Mouse (Mus musculus) bone marrow, adult 2 months (tissue): Measurements from ENCODE around the gene Sun2. TPM values are rescaled to one million over a fixed set of nuclear protein-coding genes. Genes with fewer than 3 reads are reported as not detected.

ENCODE experiments used
- H3K27ac ChIP-seq: fragments of 200-500 bp; 2 replicates; pipeline ENCODE4 v1.5.1; 2012; ENCODE audit warnings: low read depth, mild to moderate bottlenecking, control low read depth, inconsistent platforms, low read length; ENCODE audit not compliant: control insufficient read depth, poor library complexity, insufficient read depth
- H3K4me1 ChIP-seq: fragments of 200-500 bp; 2 replicates; pipeline ENCODE4 v1.6.1; 2011; ENCODE audit warnings: low read length; ENCODE audit not compliant: control insufficient read depth, insufficient read depth
- H3K4me3 ChIP-seq: fragments of 200-500 bp; replicated peaks from 2 replicates; pipeline ENCODE3; 2011; ENCODE audit warnings: mild to moderate bottlenecking, low read depth, low read length, control low read depth; ENCODE audit not compliant: control insufficient read depth
- CTCF ChIP-seq: fragments of 200-500 bp; IDR thresholded peaks from 2 replicates; pipeline ENCODE4 v1.5.1; 2011; ENCODE audit warnings: low read length, control low read depth; ENCODE audit not compliant: control insufficient read depth, insufficient read depth
- POLR2A ChIP-seq: fragments of 200-500 bp; IDR thresholded peaks from 2 replicates; pipeline ENCODE4 v1.6.1; 2011; ENCODE audit warnings: low read depth, mild to moderate bottlenecking, control low read depth, low read length, borderline replicate concordance; ENCODE audit not compliant: control insufficient read depth
- WGBS: fragments of 180-500 bp; shearing (Covaris S2); methylation state at CpG from one replicate; pipeline ENCODE4 v1.1.7; 2018; 5-methylcytosine and 5-hydroxymethylcytosine counted together
- polyA plus RNA-seq: library from polyadenylated mRNA; stranded (reverse); fragments of >200 nt; gene quantifications from 2 replicates; pipeline ENCODE4 v1.2.4, GENCODE M21; 2011; ENCODE audit warnings: low replicate concordance; ENCODE audit not compliant: missing spikeins, insufficient read depth, insufficient read length

Gene Sun2
- polyA plus RNA-seq, 1 experiment: 147 TPM

- WGBS: under 1% methylated on average over 23 of the region's 23 CpGs
- Histone ChIP-seq H3K4me1 (peaks cover 7% of the 10 kb centered on the region; the same call in 1 of the 2 replicates), H3K4me3 (peak overlapping the region; percentile 81), H3K27ac (peak overlapping the region; percentile 97)
- no peak for TF ChIP-seq POLR2A
- no peak for TF ChIP-seq CTCF
These were observed 329 bp upstream of the Sun2 start for GRCm38 (mm10) chr15:79742706-79743023.

DNA sequence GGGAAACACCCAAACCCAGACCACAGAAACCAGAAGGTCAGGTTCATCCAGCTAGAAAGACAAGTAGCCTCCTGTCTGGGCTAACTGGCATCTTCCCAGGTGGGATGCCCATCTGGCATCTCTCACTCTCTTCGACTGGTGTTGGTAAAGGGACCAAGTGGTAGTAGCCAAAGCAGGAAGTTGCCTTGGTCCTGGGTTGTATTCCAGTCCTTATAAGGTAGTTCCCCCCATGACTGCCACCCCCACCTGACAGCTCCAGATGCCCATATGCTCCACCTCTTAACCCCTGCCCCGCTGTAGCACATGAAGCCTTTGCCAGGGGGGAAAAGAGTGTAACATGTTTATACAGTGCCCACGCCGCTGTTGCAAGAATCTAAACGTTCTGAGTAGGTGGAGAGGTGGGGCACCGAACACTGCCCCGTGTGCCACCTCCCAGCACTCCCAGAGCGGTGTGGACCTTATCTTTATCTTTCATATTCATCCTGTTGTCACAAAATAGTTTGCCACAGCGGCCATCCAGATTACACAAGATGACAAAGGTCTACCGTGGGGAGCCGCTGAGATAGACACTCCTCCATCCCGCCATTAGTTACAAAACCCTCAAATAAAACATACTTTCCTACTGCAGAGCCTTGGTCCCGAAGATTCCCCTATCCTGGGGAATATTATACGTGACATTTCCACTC is 1.0 kb downstream of the Sun2 start:
- H3K4me3 ChIP-seq: peak overlapping the region; percentile 81
- H3K27ac ChIP-seq: peak overlapping the region; percentile 97
- WGBS: under 1% methylated on average over 14 of the region's 14 CpGs
- TF ChIP-seq POLR2A: 0 out of 2 replicates have a peak, but pooled peaks have one; percentile 32
- TF ChIP-seq CTCF: no peak
- H3K4me1 ChIP-seq: peaks cover 7% of the 10 kb centered on the region; the same call in 1 of the 2 replicates

GRCm38 (mm10) chr15:79740739-79741138 is 1.6 kb downstream of the Sun2 start:
- Histone ChIP-seq H3K27ac (peak overlapping the region; percentile 97), H3K4me1 (peaks cover 7% of the 10 kb centered on the region; the same call in 1 of the 2 replicates), H3K4me3 (peak overlapping the region; percentile 81)
- TF ChIP-seq CTCF (no peak), POLR2A (no peak)
- 15% methylated on average over 3 of the region's 3 CpGs for WGBS

DNA sequence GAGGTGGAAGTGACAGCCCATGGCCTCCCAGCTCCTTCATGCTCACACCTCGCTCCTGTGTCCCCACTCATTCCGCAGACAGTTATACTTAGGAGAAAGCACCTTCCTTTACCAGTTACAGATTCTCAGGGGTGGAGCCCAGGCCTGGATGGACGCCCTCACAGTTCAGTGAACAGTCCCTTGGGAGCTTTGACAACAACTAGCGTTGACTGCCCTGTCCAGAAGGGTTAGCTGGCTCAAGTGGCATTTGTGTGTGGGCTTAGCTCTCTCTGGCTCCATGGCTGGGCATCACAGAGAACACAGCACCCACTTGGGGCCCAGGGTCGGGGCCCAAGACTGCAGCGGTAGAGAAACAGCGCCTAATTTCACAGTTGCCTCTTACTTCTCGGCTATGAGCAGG is 8.0 kb downstream of the Sun2 start:
- peaks cover 5% of the 10 kb centered on the region; the same call in 1 of the 2 replicates for H3K4me1 ChIP-seq
- no peak overlapping the region for H3K4me3 ChIP-seq
- TF ChIP-seq CTCF (no peak), POLR2A (no peak)
- H3K27ac ChIP-seq: peak overlapping the region; percentile 93
- 53% methylated on average over 8 of the region's 8 CpGs for WGBS

- 39% methylated on average over 4 of the region's 4 CpGs for WGBS
- Histone ChIP-seq H3K4me3 (peak overlapping the region; percentile 10), H3K27ac (peak overlapping the region; percentile 93), H3K4me1 (peaks cover 5% of the 10 kb centered on the region; the same call in 1 of the 2 replicates)
- TF ChIP-seq CTCF: no peak
- 0 out of 2 replicates have a peak, but pooled peaks have one; percentile 33 for TF ChIP-seq POLR2A
These were observed 8.7 kb downstream of the Sun2 start for GRCm38 (mm10) chr15:79733640-79734039.

DNA sequence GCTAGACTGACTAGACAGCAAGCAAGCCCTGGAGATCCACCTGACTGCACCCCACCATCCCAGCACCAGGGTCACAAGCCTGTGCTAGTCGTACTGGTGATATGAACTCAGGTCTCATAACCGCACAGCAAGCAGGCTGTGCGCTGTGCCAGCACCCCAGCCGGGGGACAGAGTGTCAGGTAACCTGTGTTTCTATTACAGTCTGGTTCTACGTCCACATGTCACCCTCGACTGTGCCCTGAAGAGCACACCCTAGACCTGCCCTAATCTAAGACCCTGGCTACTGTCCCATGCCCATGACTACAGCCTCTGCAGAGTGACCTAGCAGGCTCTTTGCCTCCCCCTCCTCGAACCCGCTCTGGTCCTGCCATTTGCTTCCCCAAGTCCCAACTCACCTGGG is 9.1 kb downstream of the Sun2 start:
- 74% methylated on average over 8 of the region's 8 CpGs for WGBS
- H3K27ac ChIP-seq: peak overlapping the region; percentile 85
- TF ChIP-seq POLR2A: no peak
- no peak for TF ChIP-seq CTCF
- peaks cover 4% of the 10 kb centered on the region; the same call in 1 of the 2 replicates for H3K4me1 ChIP-seq
- H3K4me3 ChIP-seq: peak overlapping the region; percentile 17

DNA sequence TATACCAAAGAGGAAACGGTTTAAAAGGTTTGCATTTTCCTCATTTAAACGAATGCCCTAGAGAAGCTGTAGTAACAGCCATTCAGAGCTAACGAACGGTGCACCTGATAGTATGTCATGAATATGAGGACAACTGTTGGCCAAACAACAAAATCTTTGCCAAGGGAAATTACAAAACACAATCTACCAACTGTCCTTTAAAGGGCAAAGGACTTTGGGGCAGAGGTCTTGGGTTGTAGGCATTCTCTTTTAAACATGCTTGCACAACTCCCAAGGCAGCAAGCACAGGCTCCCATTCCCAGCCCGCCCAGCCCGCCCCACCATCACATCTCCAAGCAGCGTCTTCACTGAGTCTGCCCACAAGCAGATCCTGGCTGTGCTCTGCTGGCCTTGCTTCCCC is 10.8 kb downstream of the Sun2 start:
- no peaks in the 10 kb centered on the region; the same call in 1 of the 2 replicates for H3K4me1 ChIP-seq
- H3K4me3 ChIP-seq: no peak overlapping the region
- TF ChIP-seq POLR2A (no peak), CTCF (no peak)
- no peak overlapping the region for H3K27ac ChIP-seq
- 44% methylated on average over 7 of the region's 7 CpGs for WGBS

GRCm38 (mm10) chr15:79728731-79729388 is 13.5 kb downstream of the Sun2 start:
- Histone ChIP-seq H3K4me3 (no peak overlapping the region), H3K4me1 (no peaks in the 10 kb centered on the region; the same call in none of the 2 replicates), H3K27ac (no peak overlapping the region)
- TF ChIP-seq CTCF: no peak
- TF ChIP-seq POLR2A: no peak
- 80% methylated on average over 10 of the region's 10 CpGs for WGBS
